Mouse (Mus musculus): Measurements from ENCODE around the gene Stk32c.

GRCm38 (mm10) chr7:139164410-139164809 lies 48.7 kb downstream of the Stk32c start:
- TF ChIP-seq CTCF (IDR thresholded peaks at IDR 0.05; ENCODE audit: low read depth) (no peak), EP300 (optimal IDR thresholded peaks at IDR 0.05) (no peak)
